Mouse (Mus musculus) CD4-positive, CD25-positive, alpha-beta regulatory T cell, adult 4 months (primary cell): ENCODE measurements around the gene 1700011M02Rik. TPM values are rescaled to one million over a fixed set of nuclear protein-coding genes. Genes with fewer than 3 reads are reported as not detected.
"Not testable (repeated sequence)": the region's sequence is repeated elsewhere in the genome, so short reads cannot be mapped to it uniquely, and the experiment has no call there.

ENCODE experiments used
- ATAC-seq: one replicate; pipeline ENCODE4 v1.8.0; 2017
- polyA plus RNA-seq, 2 experiments: library from polyadenylated mRNA; unstranded; fragments of 100-300 nt; shearing (Covaris generic); gene quantifications; one replicate each; pipeline ENCODE4 v1.2.1; 2017

The 1700011M02Rik gene
- polyA plus RNA-seq: not detected

DNA sequence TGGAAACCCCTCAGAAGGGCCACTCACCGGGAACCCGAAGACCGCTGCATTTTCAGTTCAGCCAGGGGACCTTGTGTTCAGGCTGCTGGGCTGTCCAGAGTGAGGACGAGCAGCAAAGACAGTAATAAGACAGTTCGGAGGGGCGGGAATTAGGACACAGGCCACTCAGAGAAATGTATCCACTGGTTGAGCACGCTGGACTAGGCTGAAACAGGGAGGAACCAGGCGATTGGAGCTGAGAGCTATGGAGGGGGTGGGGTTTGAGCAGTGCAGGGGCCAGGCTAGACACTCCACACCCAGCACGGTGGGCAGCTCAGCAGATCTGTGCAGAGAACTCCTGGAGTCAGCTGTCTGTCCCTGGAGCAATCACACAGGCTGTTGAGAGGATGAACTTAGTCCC is at the start of gene 1700011M02Rik, which contains the start of gene Dmrtc1a:
TSS of gene 1700011M02Rik (plus strand) at position 319 of the 400 bp plus-strand sequence.
TSS of gene Dmrtc1a (minus strand) at position 101 of the 400 bp plus-strand sequence.
- not testable (repeated sequence) for ATAC-seq

DNA sequence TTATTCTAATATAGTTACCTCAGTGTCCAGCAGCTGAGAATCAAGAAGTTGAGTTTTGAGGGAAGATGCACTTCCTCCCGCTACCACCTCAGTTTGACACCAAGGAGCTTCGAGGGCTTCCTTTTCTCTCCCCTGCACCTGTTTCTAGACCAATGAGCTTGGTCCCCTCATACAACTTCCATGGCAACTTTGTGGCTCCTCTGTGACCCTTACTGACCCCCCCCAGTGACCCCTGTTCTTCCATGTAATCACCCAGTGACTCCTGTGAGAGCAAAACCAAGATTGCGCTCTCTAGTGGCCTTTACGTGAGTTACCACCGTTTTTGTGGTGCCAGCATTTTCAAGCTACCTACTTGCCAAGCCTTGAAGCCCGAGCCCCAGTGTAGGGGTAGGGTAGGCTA is 40.8 kb upstream of the 1700011M02Rik start, which contains the start of gene 1700031F05Rik:
TSS of gene 1700031F05Rik (minus strand) at position 101 of the 400 bp plus-strand sequence.
- ATAC-seq: no peak

- not testable (repeated sequence) for ATAC-seq
Observed at GRCm38 (mm10) chrX:102914823-102915222, 6.1 kb downstream of the 1700011M02Rik start.

DNA sequence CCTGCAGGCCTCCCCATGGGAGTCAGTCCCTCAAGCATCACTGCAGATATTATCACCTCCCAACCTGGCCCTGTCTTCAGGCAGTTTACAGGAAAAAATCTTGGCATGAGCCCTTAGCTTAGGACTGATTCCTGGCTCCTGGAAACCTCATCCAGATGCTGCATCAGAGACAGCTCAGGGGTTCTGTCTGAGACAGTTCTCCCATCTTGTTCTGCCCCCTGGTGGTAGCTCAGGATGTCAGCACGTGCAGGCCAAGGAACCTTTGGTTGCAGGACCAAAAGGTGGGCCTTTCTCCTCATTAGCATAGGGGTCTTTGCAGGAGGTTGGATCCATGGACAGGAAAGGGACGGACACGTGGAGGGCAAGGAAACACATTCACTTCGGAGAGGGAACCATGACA is 18.0 kb downstream of the 1700011M02Rik start:
- not testable (repeated sequence) for ATAC-seq

- not testable (repeated sequence) for ATAC-seq
Observed at GRCm38 (mm10) chrX:102928072-102928471, 19.4 kb downstream of the 1700011M02Rik start, which contains the start of gene 1700018G05Rik. TSS of gene 1700018G05Rik (plus strand) at chrX:102928372.

- ATAC-seq: no peak
Observed at GRCm38 (mm10) chrX:102932992-102933570, 24.4 kb downstream of the 1700011M02Rik start.

GRCm38 (mm10) chrX:102933571-102934394 is 25.1 kb downstream of the 1700011M02Rik start:
- no peak for ATAC-seq

- ATAC-seq: no peak
Observed at GRCm38 (mm10) chrX:102934395-102934764, 25.7 kb downstream of the 1700011M02Rik start.

DNA sequence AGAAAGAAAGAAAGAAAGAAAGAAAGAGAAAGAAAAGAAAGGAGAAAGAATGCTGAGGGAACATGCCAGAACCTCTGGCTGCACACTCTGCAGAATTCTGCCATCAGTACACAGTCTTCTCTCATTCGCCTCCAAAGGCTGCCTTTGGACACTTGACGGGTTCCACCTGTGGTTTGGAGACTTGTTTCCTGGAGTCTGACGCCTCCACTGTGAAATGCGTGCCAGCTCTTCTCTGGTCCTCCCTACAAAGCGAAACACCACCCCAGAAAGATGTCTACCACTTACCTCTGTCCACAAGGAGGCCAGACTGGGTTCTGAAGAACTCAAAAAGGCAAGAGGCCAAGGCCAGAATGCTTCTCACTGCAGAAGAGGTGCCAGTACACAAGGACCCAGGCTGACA is 28.0 kb downstream of the 1700011M02Rik start:
- no peak for ATAC-seq

- not testable (repeated sequence) for ATAC-seq
Observed at GRCm38 (mm10) chrX:102950136-102950535, 41.4 kb downstream of the 1700011M02Rik start.

DNA sequence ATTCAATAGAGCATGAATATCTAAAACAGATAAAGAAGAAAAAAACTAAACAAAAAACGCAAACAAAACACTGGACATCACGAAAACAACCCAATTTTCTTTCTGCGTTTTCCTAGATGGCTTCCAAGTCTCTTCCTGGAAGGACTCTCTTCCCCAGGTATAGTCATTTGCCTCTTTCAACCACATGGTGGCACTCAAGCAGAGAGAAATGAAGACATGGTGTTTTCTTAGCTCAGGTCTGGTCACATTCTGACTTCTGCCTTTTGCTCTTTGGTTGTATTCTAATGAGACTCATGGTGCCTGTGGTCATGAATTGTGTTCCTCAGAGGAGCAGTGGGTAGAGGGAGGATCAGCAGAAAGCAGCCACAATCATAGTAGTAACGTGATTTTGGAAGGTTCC is 50.2 kb downstream of the 1700011M02Rik start:
- no peak for ATAC-seq

Other genes starting within 250 kb of the 1700011M02Rik start
- gene Gm3880, start 221.9 kb upstream of the 1700011M02Rik start, polyA plus RNA-seq: not detected
- gene Gm9112, start 201.3 kb upstream of the 1700011M02Rik start, polyA plus RNA-seq: not detected
- not detected for gene Dmrtc1b, start 201.0 kb upstream of the 1700011M02Rik start, polyA plus RNA-seq
- gene Dmrtc1c1, start 105.9 kb upstream of the 1700011M02Rik start, polyA plus RNA-seq: not detected
- gene Dmrtc1c2, start 54.3 kb upstream of the 1700011M02Rik start, polyA plus RNA-seq: not detected
- not detected for gene 1700031F05Rik, start 40.9 kb upstream of the 1700011M02Rik start, polyA plus RNA-seq
- gene Dmrtc1a, start 218 bp upstream of the 1700011M02Rik start, polyA plus RNA-seq: not detected
- not detected for gene 1700018G05Rik, start 19.5 kb downstream of the 1700011M02Rik start, polyA plus RNA-seq